Mouse (Mus musculus) myocyte (in vitro differentiated cells): ENCODE results near the gene Prim2. TPM values are rescaled to one million over a fixed set of nuclear protein-coding genes. Genes with fewer than 3 reads are reported as not detected.

Experiments used
- H3K27me3 ChIP-seq: one replicate; pipeline ENCODE4 v1.6.1; 2011; ENCODE audit not compliant: control insufficient read depth, insufficient read depth, insufficient read length
- H3K36me3 ChIP-seq: one replicate; pipeline ENCODE4 v1.6.1; 2011; ENCODE audit not compliant: control insufficient read depth, insufficient read depth
- H3K4me2 ChIP-seq: one replicate; pipeline ENCODE4 v1.6.1; 2011; ENCODE audit warnings: low read depth, control low read depth
- H3K4me3 ChIP-seq: one replicate; pipeline ENCODE4 v1.5.1; 2011; ENCODE audit warnings: mild to moderate bottlenecking, control low read depth, moderate library complexity
- H3K79me2 ChIP-seq: one replicate; pipeline ENCODE4 v1.6.1; 2011; ENCODE audit not compliant: control insufficient read depth, insufficient read depth
- H3ac ChIP-seq: one replicate; pipeline ENCODE4 v1.6.1; 2011; ENCODE audit not compliant: control insufficient read depth, insufficient read length
- CEBPB ChIP-seq: IDR thresholded peaks from 2 replicates; pipeline ENCODE4 v1.6.1; 2011; ENCODE audit warnings: mild to moderate bottlenecking, moderate library complexity; ENCODE audit not compliant: poor library complexity, insufficient read depth, severe bottlenecking
- E2F4 ChIP-seq: IDR thresholded peaks from one replicate; pipeline ENCODE4 v1.6.1; 2011; ENCODE audit warnings: mild to moderate bottlenecking, control low read depth, moderate library complexity; ENCODE audit not compliant: insufficient read depth
- MAX ChIP-seq: IDR thresholded peaks from one replicate; pipeline ENCODE4 v1.6.1; 2011; ENCODE audit warnings: low read depth, mild to moderate bottlenecking, control low read depth
- MYOD1 ChIP-seq, 3 experiments: IDR thresholded peaks; one replicate each; pipeline ENCODE4 v1.6.1; 2011; ENCODE audit warnings: control low read depth in 2 of 3, low read depth in 2 of 3, mild to moderate bottlenecking in 2 of 3, moderate library complexity in 1 of 3; ENCODE audit not compliant: insufficient read length in 2 of 3, control insufficient read depth in 1 of 3
- MYOG ChIP-seq, 3 experiments: IDR thresholded peaks; one replicate each; pipeline ENCODE4 v1.6.1; 2011; ENCODE audit warnings: control low read depth in 2 of 3, low read depth in 2 of 3, mild to moderate bottlenecking in 2 of 3; ENCODE audit not compliant: insufficient read length in 2 of 3, control insufficient read depth in 1 of 3, insufficient read depth in 1 of 3
- POLR2A ChIP-seq: IDR thresholded peaks from one replicate; pipeline ENCODE4 v1.6.1; 2011; ENCODE audit warnings: low read depth, mild to moderate bottlenecking, control low read depth, moderate library complexity; ENCODE audit not compliant: insufficient read length
- POLR2AphosphoS2 ChIP-seq: IDR thresholded peaks from one replicate; pipeline ENCODE4 v1.6.1; 2011; ENCODE audit warnings: low read depth, control low read depth; ENCODE audit not compliant: insufficient read length
- REST ChIP-seq: IDR thresholded peaks from one replicate; pipeline ENCODE4 v1.6.1; 2011; ENCODE audit warnings: mild to moderate bottlenecking, control low read depth, moderate library complexity; ENCODE audit not compliant: insufficient read depth, insufficient read length
- SRF ChIP-seq: IDR thresholded peaks from one replicate; pipeline ENCODE4 v1.6.1; 2011; ENCODE audit warnings: low read depth; ENCODE audit not compliant: control insufficient read depth, insufficient read length
- TCF12 ChIP-seq: IDR thresholded peaks from one replicate; pipeline ENCODE4 v1.6.1; 2011; ENCODE audit warnings: mild to moderate bottlenecking, control low read depth; ENCODE audit not compliant: poor library complexity, insufficient read depth, severe bottlenecking
- TCF3 ChIP-seq: IDR thresholded peaks from one replicate; pipeline ENCODE4 v1.6.1; 2011; ENCODE audit warnings: low read depth, control low read depth; ENCODE audit not compliant: insufficient read length
- USF1 ChIP-seq: IDR thresholded peaks from one replicate; pipeline ENCODE4 v1.6.1; 2011; ENCODE audit warnings: low read depth, mild to moderate bottlenecking, control low read depth, moderate library complexity
- polyA plus RNA-seq: library from polyadenylated mRNA; unstranded; fragments of >200 nt; fragmentation: generic; extraction: Trizol; gene quantifications from one replicate; pipeline ENCODE4 v1.2.1, GENCODE M21; 2012; ENCODE audit warnings: missing spikeins

The Prim2 gene
- polyA plus RNA-seq, 1 experiment: 8.2 TPM

DNA sequence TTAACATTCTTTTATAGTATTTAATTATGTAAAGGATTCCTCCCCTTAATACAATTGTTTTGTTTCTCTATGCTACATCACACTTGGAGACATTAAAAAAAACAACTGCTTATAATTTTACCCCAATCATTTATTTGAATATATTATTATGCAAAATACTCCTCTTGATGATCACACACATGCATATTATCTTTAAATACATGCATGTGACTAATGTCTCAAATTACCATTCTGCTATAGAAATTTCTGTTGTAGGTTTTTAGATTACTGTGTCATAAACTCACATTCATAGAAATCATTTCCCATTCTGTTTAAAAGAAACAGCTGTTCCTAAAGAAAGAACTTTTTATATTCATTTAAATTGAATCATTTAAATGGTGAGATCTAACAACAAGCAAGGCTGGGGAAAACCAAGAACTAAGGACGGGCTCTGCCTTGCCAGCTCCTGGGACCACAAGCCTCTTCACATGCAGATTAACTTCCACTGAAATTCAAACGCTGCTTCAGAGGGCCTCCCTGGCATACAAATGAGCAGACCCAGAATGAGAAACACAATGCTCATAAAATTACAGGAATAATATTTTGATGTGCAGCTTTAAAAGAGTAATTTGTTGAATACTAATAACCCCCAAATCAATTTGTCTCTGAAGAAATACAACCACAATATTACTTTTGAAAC, 174.9 kb downstream of the Prim2 start:
- no peak overlapping the region for H3K4me2 ChIP-seq
- H3ac ChIP-seq: no peak overlapping the region
- H3K27me3 ChIP-seq: no peaks in the 10 kb centered on the region
- TF ChIP-seq TCF3: no peak
- H3K36me3 ChIP-seq: no peaks in the 10 kb centered on the region
- no peaks in the 10 kb centered on the region for H3K79me2 ChIP-seq
- no peak overlapping the region for H3K4me3 ChIP-seq

DNA sequence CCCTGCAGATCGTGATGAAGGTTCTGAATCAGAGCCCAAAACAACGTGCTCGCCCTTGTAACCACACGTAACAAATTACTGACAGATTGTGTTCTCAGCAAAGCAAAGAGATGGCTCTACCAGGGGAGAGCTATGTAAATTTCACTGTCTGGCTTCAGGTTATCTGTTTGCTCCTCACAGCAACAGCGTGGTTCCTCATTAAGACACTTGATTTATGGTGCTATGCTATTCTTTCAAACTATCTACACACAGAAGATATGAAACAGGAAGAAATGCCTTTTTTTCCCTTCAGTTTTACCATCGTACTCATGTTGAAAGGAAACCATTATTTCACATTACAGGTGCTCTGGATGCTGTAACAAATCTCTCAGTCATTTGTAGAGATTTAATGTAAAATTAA, 179.4 kb downstream of the Prim2 start:
- Histone ChIP-seq H3K79me2 (no peaks in the 10 kb centered on the region), H3K4me2 (no peak overlapping the region), H3K36me3 (no peaks in the 10 kb centered on the region), H3K27me3 (no peaks in the 10 kb centered on the region), H3K4me3 (no peak overlapping the region), H3ac (no peak overlapping the region)
- no peak for TF ChIP-seq POLR2A
- no peak for TF ChIP-seq SRF
- no peak for TF ChIP-seq E2F4

DNA sequence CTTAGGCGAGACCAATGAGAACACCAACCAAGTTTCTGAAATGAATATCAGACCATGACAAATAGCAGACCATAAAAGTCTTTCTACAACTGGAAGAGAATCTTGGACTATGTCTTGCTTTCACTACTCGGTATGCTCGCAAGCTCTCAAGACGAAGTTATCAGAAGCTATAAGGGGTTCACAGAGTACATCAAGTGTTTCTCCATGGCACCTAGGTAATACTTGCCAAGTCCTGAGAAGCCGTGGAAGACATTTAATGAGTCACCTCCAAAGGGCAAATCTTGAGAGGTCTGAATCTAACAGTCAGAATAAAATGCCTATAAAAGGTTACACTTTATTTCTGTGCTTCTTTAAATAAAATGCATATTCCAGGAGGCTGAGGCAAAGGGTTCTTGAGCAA, 181.2 kb downstream of the Prim2 start:
- no peak overlapping the region for H3ac ChIP-seq
- no peaks in the 10 kb centered on the region for H3K27me3 ChIP-seq
- H3K36me3 ChIP-seq: no peaks in the 10 kb centered on the region
- no peak overlapping the region for H3K4me3 ChIP-seq
- no peak for TF ChIP-seq CEBPB
- TF ChIP-seq POLR2A: no peak
- no peak for TF ChIP-seq TCF3
- no peak for TF ChIP-seq USF1
- TF ChIP-seq SRF: no peak
- TF ChIP-seq MAX: no peak
- TF ChIP-seq MYOG (IDR thresholded peaks at IDR 0.05; ENCODE audit: control insufficient read depth in 1 of 3, insufficient read depth in 1 of 3, insufficient read length in 2 of 3, low read depth in 2 of 3): no peak
- no peak for TF ChIP-seq REST
- TF ChIP-seq E2F4: no peak
- TF ChIP-seq POLR2AphosphoS2: no peak
- no peak for TF ChIP-seq TCF12
- no peak for TF ChIP-seq MYOD1 (IDR thresholded peaks at IDR 0.05; ENCODE audit: control insufficient read depth in 1 of 3, insufficient read length in 2 of 3, low read depth in 2 of 3)
- no peaks in the 10 kb centered on the region for H3K79me2 ChIP-seq
- H3K4me2 ChIP-seq: no peak overlapping the region

DNA sequence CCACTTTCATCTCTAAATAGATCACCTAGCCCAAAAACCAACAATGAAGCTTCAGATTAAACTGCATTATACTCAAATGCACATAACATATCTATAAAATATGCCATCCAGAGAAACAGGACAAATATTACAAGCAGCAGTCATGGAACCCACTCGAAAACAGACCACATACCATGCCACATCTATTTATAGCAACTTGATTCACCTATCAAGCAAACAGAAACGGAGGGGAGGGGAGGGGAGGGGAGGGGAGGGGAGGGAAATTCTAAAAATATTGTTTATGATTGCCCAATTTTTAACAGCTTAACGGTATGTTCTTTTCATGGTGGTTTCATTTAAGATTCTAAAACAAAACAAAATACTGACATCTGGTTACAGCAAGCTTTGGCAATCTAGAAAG, 185.8 kb downstream of the Prim2 start:
- Histone ChIP-seq H3K79me2 (no peaks in the 10 kb centered on the region), H3K36me3 (no peaks in the 10 kb centered on the region), H3K27me3 (no peaks in the 10 kb centered on the region), H3K4me2 (peak overlapping the region; percentile 27), H3ac (no peak overlapping the region), H3K4me3 (no peak overlapping the region)
- TF ChIP-seq POLR2AphosphoS2 (no peak), USF1 (no peak), POLR2A (no peak), CEBPB (no peak), MYOG (IDR thresholded peaks at IDR 0.05; ENCODE audit: control insufficient read depth in 1 of 3, insufficient read depth in 1 of 3, insufficient read length in 2 of 3, low read depth in 2 of 3) (no peak), MAX (no peak), TCF3 (no peak), MYOD1 (IDR thresholded peaks at IDR 0.05; ENCODE audit: control insufficient read depth in 1 of 3, insufficient read length in 2 of 3, low read depth in 2 of 3) (no peak), E2F4 (no peak), REST (no peak), TCF12 (no peak)

DNA sequence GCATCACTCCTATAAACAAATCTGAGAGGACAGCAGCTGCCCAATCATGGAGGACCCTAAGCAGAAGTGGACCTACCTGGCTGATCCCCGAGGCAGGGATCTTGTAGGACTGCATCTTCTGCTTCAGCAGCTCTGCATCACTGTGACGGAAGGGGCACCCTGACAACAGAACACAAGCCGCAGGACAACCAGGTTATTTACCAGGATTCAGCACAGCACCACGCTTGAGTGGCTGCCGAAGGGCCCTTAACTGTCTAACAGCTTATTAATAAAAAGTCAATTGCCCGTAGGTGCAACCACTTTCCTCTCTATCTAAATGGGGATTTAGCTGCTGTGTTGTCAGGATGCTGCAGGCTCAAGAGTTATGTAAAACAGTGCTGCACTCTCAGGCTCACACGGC, 189.2 kb downstream of the Prim2 start:
- no peaks in the 10 kb centered on the region for H3K79me2 ChIP-seq
- TF ChIP-seq USF1 (no peak), SRF (no peak), MYOD1 (IDR thresholded peaks at IDR 0.05; ENCODE audit: control insufficient read depth in 1 of 3, insufficient read length in 2 of 3, low read depth in 2 of 3) (no peak), REST (no peak), MAX (no peak), TCF12 (no peak), CEBPB (no peak), E2F4 (no peak), MYOG (IDR thresholded peaks at IDR 0.05; ENCODE audit: control insufficient read depth in 1 of 3, insufficient read depth in 1 of 3, insufficient read length in 2 of 3, low read depth in 2 of 3) (no peak), POLR2A (no peak)
- no peak overlapping the region for H3K4me3 ChIP-seq
- no peaks in the 10 kb centered on the region for H3K27me3 ChIP-seq
- no peak overlapping the region for H3ac ChIP-seq
- no peaks in the 10 kb centered on the region for H3K36me3 ChIP-seq
- H3K4me2 ChIP-seq: no peak overlapping the region
